Mouse (Mus musculus) forebrain, embryonic 15.5 days (tissue): ENCODE results near the gene Rybp. TPM values are rescaled to one million over a fixed set of nuclear protein-coding genes. Genes with fewer than 3 reads are reported as not detected.

Experiments used
- ATAC-seq: fragments of 200-750 bp; cut with Nextera tagmentation; replicated peaks from 2 replicates; pipeline ENCODE4 v1.8.0; 2017; ENCODE audit warnings: mild to moderate bottlenecking, moderate TSS enrichment, moderate library complexity
- H3K27ac ChIP-seq: fragments of 300-500 bp; sonication (generic); replicated peaks from 2 replicates; pipeline ENCODE4 v1.5.1; 2015; ENCODE audit warnings: mild to moderate bottlenecking, inconsistent platforms
- H3K27me3 ChIP-seq: fragments of 300-500 bp; sonication (generic); 2 replicates; pipeline ENCODE4 v1.6.1; 2015; ENCODE audit warnings: inconsistent platforms
- H3K36me3 ChIP-seq: fragments of 300-500 bp; sonication (generic); 2 replicates; pipeline ENCODE4 v1.6.1; 2015; ENCODE audit warnings: mild to moderate bottlenecking, inconsistent platforms
- H3K4me1 ChIP-seq: fragments of 300-500 bp; sonication (generic); 2 replicates; pipeline ENCODE4 v1.6.1; 2015; ENCODE audit warnings: inconsistent platforms
- H3K4me2 ChIP-seq: fragments of 300-500 bp; sonication (generic); replicated peaks from 2 replicates; pipeline ENCODE4 v1.6.1; 2015; ENCODE audit warnings: mild to moderate bottlenecking, inconsistent platforms
- H3K4me3 ChIP-seq: fragments of 300-500 bp; sonication (generic); 2 replicates; pipeline ENCODE4 v1.5.1; 2015; ENCODE audit warnings: mild to moderate bottlenecking, inconsistent platforms
- H3K9ac ChIP-seq: fragments of 300-500 bp; sonication (generic); replicated peaks from 2 replicates; pipeline ENCODE4 v1.6.1; 2015; ENCODE audit warnings: mild to moderate bottlenecking, inconsistent platforms
- H3K9me3 ChIP-seq: fragments of 300-500 bp; sonication (generic); 2 replicates; pipeline ENCODE4 v1.6.1; 2016; ENCODE audit warnings: inconsistent platforms
- whole genome bisulfite sequencing: fragments of 180-500 bp; shearing (Covaris S2); methylation state at CpG from one replicate; pipeline ENCODE4 v1.1.7; 2015; ENCODE audit warnings: mixed read lengths; 5-methylcytosine and 5-hydroxymethylcytosine counted together
- polyA plus RNA-seq: library from polyadenylated mRNA; unstranded; fragments of >200 nt; fragmentation: Nextera tagmentation; extraction: Ambion mirVana; gene quantifications from 2 replicates; pipeline ENCODE4 v1.2.1, GENCODE M21; 2015

Gene Rybp
- polyA plus RNA-seq, 1 experiment from 2014 or later, result 26.8 TPM

DNA sequence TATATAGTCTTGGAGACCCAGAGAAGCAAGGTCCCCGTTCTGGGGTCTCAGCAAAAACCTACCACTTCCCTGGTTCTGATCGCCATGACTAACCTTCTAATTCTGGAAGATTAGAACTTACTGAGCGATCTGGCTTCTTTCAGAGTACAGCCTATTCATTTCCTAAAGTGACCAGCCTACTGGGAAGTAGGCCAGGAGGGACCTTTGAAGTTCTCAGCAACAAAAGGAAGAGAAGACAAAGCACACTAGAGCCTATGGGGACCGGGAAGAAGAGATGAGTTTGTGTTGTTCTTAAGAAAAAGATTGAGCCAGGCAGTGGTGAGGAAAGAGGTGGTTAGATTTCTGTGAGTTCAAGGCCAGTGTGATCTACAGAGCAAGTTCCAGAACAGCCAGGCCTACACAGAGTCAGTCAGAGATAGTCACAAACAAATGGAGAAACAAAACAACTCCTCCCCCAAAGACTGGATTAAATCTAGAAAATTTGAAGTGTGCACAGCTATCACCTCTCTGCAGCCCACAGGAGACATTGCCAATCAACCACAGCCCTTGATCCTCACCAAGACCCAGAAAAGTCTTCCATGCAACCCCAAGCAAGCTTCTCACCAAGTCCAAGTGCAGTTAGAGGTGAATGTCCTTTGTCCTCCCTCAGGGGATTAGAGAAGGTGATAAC is 106.9 kb downstream of the Rybp start:
- no peak overlapping the region for H3K9ac ChIP-seq
- H3K9me3 ChIP-seq, result no peaks in the 10 kb centered on the region
- no peak overlapping the region for H3K27ac ChIP-seq
- no peak for ATAC-seq
- WGBS, result 59% methylated on average over 4 of the region's 4 CpGs
- H3K4me3 ChIP-seq, result no peak overlapping the region
- H3K36me3 ChIP-seq, result no peaks in the 10 kb centered on the region
- no peak overlapping the region for H3K4me2 ChIP-seq
- no peaks in the 10 kb centered on the region for H3K27me3 ChIP-seq
- peaks cover 7% of the 10 kb centered on the region for H3K4me1 ChIP-seq

DNA sequence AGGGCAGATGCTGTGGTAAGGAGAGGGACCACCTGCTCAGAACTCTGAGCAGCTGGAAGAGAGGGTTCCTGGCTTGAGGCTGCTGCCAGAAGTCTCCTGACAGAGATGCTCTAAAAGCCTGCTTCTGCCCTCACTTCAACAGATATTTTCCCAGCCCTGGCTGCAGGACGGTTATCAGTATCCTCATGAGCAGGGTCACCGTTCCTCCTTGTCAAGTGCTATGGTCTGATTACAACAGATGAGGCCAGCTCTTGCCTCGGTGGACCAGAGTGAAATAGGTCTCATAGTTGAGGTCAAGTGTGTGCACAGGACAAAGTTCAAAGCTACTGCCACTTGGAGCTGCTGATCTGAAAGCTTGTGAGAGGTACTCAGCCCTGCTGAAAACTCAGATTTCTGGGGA is 108.5 kb downstream of the Rybp start:
- H3K4me3 ChIP-seq, result no peak overlapping the region
- no peaks in the 10 kb centered on the region for H3K36me3 ChIP-seq
- H3K9me3 ChIP-seq, result no peaks in the 10 kb centered on the region
- H3K27me3 ChIP-seq, result no peaks in the 10 kb centered on the region
- WGBS, result 87% methylated on average over 3 of the region's 3 CpGs
- H3K4me2 ChIP-seq, result no peak overlapping the region
- no peak overlapping the region for H3K9ac ChIP-seq
- no peak for ATAC-seq
- H3K4me1 ChIP-seq, result peaks cover 7% of the 10 kb centered on the region
- no peak overlapping the region for H3K27ac ChIP-seq
